Mouse (Mus musculus) hindbrain, postnatal 0 days (tissue): ENCODE measurements at regions not wholly inside any gene's neighbourhood (a gene's known extent, or its start where the extent isn't known, plus 50 kb on each side); places are given as distances from the start of the nearest gene placed in this dataset.
"Not testable (repeated sequence)": the region's sequence is repeated elsewhere in the genome, so short reads cannot be mapped to it uniquely, and the experiment has no call there.

Experiments
- ATAC-seq: fragments of 200-750 bp; cut with Nextera tagmentation; 2 replicates; pipeline ENCODE4 v1.8.0; 2017; ENCODE audit warnings: mild to moderate bottlenecking, moderate TSS enrichment, moderate library complexity
- DNase-seq: peaks from one replicate; pipeline ENCODE4 v3.0.0-alpha.2; 2015; ENCODE audit warnings: low spot score
- H3K27ac ChIP-seq: fragments of 300-500 bp; sonication (generic); 2 replicates; pipeline ENCODE4 v1.5.1; 2014; ENCODE audit warnings: mild to moderate bottlenecking
- H3K27me3 ChIP-seq: fragments of 300-500 bp; sonication (generic); 2 replicates; pipeline ENCODE4 v1.6.1; 2014; ENCODE audit warnings: low read length, mixed read lengths; ENCODE audit not compliant: insufficient read depth
- H3K36me3 ChIP-seq: fragments of 300-500 bp; sonication (generic); 2 replicates; pipeline ENCODE4 v1.6.1; 2014; ENCODE audit warnings: low read length, mixed read lengths; ENCODE audit not compliant: insufficient read depth
- H3K4me1 ChIP-seq: fragments of 300-500 bp; sonication (generic); 2 replicates; pipeline ENCODE4 v1.6.1; 2014; ENCODE audit warnings: antibody characterized with exemption, low read length, mixed read lengths; ENCODE audit not compliant: insufficient read depth
- H3K4me2 ChIP-seq: fragments of 300-500 bp; sonication (generic); 2 replicates; pipeline ENCODE4 v1.6.1; 2014; ENCODE audit warnings: low read depth, mild to moderate bottlenecking, low read length, moderate library complexity, mixed read lengths
- H3K4me3 ChIP-seq: fragments of 300-500 bp; sonication (generic); 2 replicates; pipeline ENCODE4 v1.5.1; 2014; ENCODE audit warnings: low read length
- H3K9ac ChIP-seq: fragments of 300-500 bp; sonication (generic); replicated peaks from 2 replicates; pipeline ENCODE4 v1.6.1; 2014; ENCODE audit warnings: mild to moderate bottlenecking, low read length, moderate library complexity, mixed read lengths
- H3K9me3 ChIP-seq: fragments of 300-500 bp; sonication (generic); 2 replicates; pipeline ENCODE4 v1.6.1; 2016; ENCODE audit warnings: low read length, mixed read lengths
- CTCF ChIP-seq: IDR thresholded peaks from 2 replicates; pipeline ENCODE4 v1.5.1; 2016; ENCODE audit warnings: antibody characterized with exemption, control low read depth, low read depth
- WGBS: fragments of 180-500 bp; shearing (Covaris S2); extraction: QIAGEN DNeasy Blood & Tissue Kit; methylation state at CpG from one replicate; pipeline ENCODE4 v1.1.7; 2014; 5-methylcytosine and 5-hydroxymethylcytosine counted together

DNA sequence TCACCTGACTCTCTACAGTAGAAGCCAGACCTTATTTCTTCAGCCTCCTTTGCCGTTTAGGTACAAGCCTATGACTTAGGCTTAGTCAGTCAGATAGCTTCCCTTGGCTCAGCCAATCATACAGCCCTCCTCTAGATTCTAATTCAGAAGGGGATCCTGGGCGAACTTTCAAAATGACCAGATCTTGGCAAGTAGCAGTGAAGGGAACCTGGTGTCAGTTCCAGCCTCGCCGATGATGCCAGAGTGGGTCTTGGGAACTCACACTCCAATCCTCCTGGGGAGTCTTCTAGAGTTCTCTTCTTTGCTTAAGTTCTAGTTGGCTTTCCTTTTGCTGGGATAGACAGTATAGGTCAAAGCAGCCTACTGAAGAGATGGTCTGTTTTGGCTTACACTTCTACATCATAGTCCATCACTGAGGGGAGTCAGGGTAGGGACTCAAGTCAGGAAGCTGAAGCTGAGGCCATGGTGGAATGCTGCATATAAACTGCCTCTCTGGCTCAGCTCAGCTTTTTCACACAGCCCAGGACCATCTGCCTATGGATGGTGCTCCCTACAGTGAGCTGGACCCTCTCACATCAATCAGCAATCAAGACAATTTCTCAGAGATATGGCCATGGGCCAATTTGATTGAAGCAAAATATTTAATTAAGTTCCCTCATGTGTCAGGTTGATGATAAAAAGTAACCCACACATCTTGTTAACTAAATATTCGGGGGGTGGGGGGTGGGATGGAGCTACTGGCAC, 94.7 kb upstream of the Btbd11 start:
- Histone ChIP-seq H3K27ac (no peak overlapping the region), H3K9ac (no peak overlapping the region), H3K36me3 (no peaks in the 10 kb centered on the region), H3K27me3 (no peaks in the 10 kb centered on the region), H3K4me3 (no peak overlapping the region), H3K4me2 (no peak overlapping the region), H3K4me1 (peaks cover 4% of the 10 kb centered on the region; the same call in 1 of the 2 replicates), H3K9me3 (no peaks in the 10 kb centered on the region)
- 59% methylated on average over 5 of the region's 5 CpGs for WGBS
- TF ChIP-seq CTCF, result no peak
- peak; percentile 34 for DNase-seq
- ATAC-seq, result peak; percentile 47; the same call in 1 of the 2 replicates

GRCm38 (mm10) chr10:85292477-85292855, 94.1 kb upstream of the Btbd11 start:
- no peak overlapping the region for H3K9ac ChIP-seq
- WGBS, result 29% methylated on average over 2 of the region's 2 CpGs
- H3K36me3 ChIP-seq, result no peaks in the 10 kb centered on the region
- H3K27ac ChIP-seq, result no peak overlapping the region
- H3K9me3 ChIP-seq, result no peaks in the 10 kb centered on the region
- peak; percentile 19 for DNase-seq
- peaks cover 4% of the 10 kb centered on the region; the same call in 1 of the 2 replicates for H3K4me1 ChIP-seq
- H3K4me3 ChIP-seq, result no peak overlapping the region
- H3K4me2 ChIP-seq, result no peak overlapping the region
- no peaks in the 10 kb centered on the region for H3K27me3 ChIP-seq
- TF ChIP-seq CTCF, result no peak
- ATAC-seq, result peak; percentile 75; the same call in 1 of the 2 replicates

GRCm38 (mm10) chr10:85293071-85293783, 93.4 kb upstream of the Btbd11 start:
- DNase-seq (peak; percentile 41), ATAC-seq (no peak)
- H3K9ac ChIP-seq, result no peak overlapping the region
- 35% methylated on average over 9 of the region's 9 CpGs for WGBS
- H3K27ac ChIP-seq, result no peak overlapping the region
- H3K9me3 ChIP-seq, result no peaks in the 10 kb centered on the region
- no peaks in the 10 kb centered on the region for H3K36me3 ChIP-seq
- no peak for TF ChIP-seq CTCF
- H3K4me1 ChIP-seq, result peaks cover 4% of the 10 kb centered on the region; the same call in 1 of the 2 replicates
- H3K27me3 ChIP-seq, result no peaks in the 10 kb centered on the region
- H3K4me3 ChIP-seq, result no peak overlapping the region
- H3K4me2 ChIP-seq, result peak overlapping the region; percentile 25; the same call in 1 of the 2 replicates

- Histone ChIP-seq H3K9me3 (no peaks in the 10 kb centered on the region), H3K4me1 (peaks cover 4% of the 10 kb centered on the region; the same call in 1 of the 2 replicates), H3K9ac (no peak overlapping the region), H3K27me3 (no peaks in the 10 kb centered on the region), H3K4me3 (no peak overlapping the region), H3K4me2 (no peak overlapping the region), H3K36me3 (no peaks in the 10 kb centered on the region), H3K27ac (no peak overlapping the region)
- 84% methylated on average over 5 of the region's 5 CpGs for WGBS
- no peak for TF ChIP-seq CTCF
- ATAC-seq, result no peak
- DNase-seq, result no peak
These were observed 91.3 kb upstream of the Btbd11 start for GRCm38 (mm10) chr10:85295133-85295887.

DNA sequence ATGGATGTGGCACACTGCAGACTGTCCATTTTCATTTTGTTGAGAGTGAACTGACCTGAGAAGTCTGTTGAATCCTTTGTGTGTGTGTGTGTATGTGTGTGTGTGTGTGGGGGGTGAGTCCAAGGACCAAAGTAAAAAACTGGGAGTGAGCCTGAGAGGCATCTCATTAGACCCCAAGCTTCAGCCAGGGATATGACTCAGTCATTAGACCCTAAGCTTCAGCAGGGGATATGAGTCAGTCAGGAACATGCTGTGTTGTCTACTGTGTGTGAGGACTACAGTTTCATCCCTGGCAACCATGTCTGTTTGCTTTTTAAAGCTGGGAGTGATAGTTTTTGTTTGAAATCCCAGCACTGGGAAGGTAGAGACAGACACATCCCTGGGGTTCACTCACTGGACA, 74.8 kb upstream of the Btbd11 start:
- Histone ChIP-seq H3K4me2 (no peak overlapping the region), H3K27me3 (no peaks in the 10 kb centered on the region), H3K9ac (no peak overlapping the region), H3K4me1 (no peaks in the 10 kb centered on the region), H3K9me3 (no peaks in the 10 kb centered on the region), H3K36me3 (no peaks in the 10 kb centered on the region), H3K4me3 (no peak overlapping the region), H3K27ac (no peak overlapping the region)
- no peak for ATAC-seq
- TF ChIP-seq CTCF, result no peak
- no peak for DNase-seq

- not testable (repeated sequence) for H3K9me3 ChIP-seq, H3K4me1 ChIP-seq, H3K4me3 ChIP-seq, H3K4me2 ChIP-seq, H3K36me3 ChIP-seq, DNase-seq, ATAC-seq, H3K27ac ChIP-seq, H3K27me3 ChIP-seq, H3K9ac ChIP-seq
- 94% methylated on average over 9 of the region's 10 CpGs for WGBS
These were observed 73.3 kb upstream of the Btbd11 start for GRCm38 (mm10) chr10:85313331-85313730.
